Mouse (Mus musculus): ENCODE data around the gene Mapkapk2.
"Not testable (repeated sequence)": the region's sequence is repeated elsewhere in the genome, so short reads cannot be mapped to it uniquely, and the experiment has no call there.

The Mapkapk2 gene

GRCm38 (mm10) chr1:131097700-131098094, at the start of gene Mapkapk2:
Mapkapk2 (minus strand) TSS chr1:131097826.
- peak; percentile 85 to 87 for DNase-seq (ENCODE audit: low spot score in 2 of 2)

DNA sequence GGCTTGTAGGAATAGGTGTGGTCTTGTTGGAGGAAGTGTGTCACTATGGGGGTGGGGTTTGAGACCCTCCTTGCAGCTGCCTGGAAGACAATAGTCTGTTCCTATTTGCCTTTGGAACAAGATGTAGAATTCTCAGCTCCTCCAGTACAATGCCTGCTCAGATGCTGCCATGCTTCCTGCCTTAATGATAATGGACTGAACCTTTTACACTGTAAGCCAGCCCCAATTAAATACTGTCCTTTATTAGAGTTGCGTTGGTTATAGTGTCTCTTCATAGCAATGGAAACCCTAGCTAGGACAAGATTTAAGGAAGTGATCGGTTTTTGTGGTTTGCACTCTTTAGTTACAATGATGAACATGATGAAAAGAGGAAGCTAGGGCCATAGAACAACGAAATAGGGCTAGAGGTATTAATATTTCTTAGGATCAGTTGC, 48.6 kb upstream of the Mapkapk2 start:
- no peak for DNase-seq (ENCODE audit: low spot score in 2 of 2)

DNA sequence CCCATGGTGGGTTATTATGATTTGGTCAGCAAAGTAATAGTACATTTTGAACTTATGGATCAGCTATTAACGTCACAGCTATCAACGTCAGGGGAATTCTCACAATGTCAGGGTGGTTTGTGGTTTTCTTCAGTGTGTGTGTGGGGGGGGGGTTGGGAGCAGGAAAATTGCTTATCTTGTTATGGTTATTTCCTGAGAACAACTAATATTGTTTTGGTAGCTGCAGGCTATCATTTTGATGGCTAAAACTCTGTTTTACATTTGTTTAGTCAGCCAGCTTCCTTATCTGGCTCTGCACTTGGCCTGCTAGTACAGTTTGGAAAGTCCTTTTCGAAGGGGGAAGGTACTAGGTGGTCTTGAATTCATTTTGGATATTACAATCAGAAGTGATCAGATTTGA, 47.6 kb upstream of the Mapkapk2 start:
- DNase-seq (ENCODE audit: low spot score in 2 of 2), result not testable (repeated sequence)

DNA sequence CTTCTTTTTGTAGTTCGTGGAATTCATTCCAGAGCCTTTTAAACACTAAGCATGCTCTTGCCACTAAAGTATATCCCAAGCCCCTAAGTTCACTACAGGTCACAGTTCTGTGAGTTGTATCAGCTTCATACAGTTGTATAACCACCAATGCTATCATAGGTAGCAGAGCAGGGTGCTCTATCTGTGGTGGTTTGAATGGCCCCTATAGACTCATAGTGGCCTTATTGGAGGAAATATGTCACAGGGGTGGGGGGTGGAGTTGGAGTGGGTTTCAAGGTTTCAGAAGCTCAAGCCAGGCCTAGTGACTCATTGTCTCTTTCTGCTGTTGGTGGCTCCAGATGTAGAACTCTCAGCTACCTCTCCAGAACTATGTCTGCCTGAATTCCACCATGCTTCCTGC, 44.8 kb upstream of the Mapkapk2 start:
- no peak for DNase-seq (ENCODE audit: low spot score in 2 of 2)

- DNase-seq (ENCODE audit: low spot score in 2 of 2), result no peak
Observed at GRCm38 (mm10) chr1:131141449-131141848, 43.8 kb upstream of the Mapkapk2 start.

GRCm38 (mm10) chr1:131139102-131140095, 41.8 kb upstream of the Mapkapk2 start:
- no peak for DNase-seq (ENCODE audit: low spot score in 2 of 2)

- DNase-seq (ENCODE audit: low spot score in 2 of 2), result peak; percentile 87 to 92
Observed at GRCm38 (mm10) chr1:131138191-131139016, 40.8 kb upstream of the Mapkapk2 start, which contains the start of gene Dyrk3. Dyrk3 (minus strand) TSS chr1:131138340.

- no peak for DNase-seq (ENCODE audit: low spot score in 2 of 2)
Observed at GRCm38 (mm10) chr1:131137717-131138118, 40.1 kb upstream of the Mapkapk2 start.

- DNase-seq (ENCODE audit: low spot score in 2 of 2), result no peak
Observed at GRCm38 (mm10) chr1:131137111-131137510, 39.5 kb upstream of the Mapkapk2 start.

DNA sequence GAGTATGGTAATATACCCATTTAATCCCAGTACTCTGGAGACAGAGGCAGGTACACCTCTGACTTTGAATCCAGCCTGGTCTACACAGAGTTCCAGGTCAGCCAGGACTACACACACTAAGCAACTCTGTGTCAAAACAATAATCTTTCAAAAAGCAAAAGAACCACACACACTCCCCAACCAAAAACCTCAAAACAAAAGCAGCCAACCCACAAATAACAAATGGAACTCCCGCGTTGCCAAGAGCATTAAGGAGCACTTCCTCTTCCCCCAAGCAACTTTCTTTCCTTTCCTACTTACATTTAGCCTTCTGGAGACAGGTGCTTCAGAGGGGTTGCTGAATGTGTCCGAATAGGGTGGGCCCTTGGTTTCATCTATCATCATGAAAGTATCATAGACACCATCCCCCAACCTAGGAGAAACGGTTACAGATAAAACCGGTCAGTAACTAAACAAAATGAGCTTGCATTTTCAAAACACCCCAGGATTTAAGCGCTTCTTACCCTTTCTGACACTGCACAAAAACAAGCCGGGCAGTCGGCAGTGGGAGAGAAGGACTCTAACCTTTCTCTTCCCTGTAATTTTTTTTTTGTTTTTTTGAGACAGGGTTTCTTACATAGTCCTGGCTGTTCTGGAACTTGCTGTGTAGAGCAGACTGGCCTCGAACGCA, 38.5 kb upstream of the Mapkapk2 start:
- DNase-seq (ENCODE audit: low spot score in 2 of 2), result no peak

- no peak for DNase-seq (ENCODE audit: low spot score in 2 of 2)
Observed at GRCm38 (mm10) chr1:131134942-131135522, 37.4 kb upstream of the Mapkapk2 start.

- DNase-seq (ENCODE audit: low spot score in 2 of 2), result no peak
Observed at GRCm38 (mm10) chr1:131134231-131134630, 36.6 kb upstream of the Mapkapk2 start.

DNA sequence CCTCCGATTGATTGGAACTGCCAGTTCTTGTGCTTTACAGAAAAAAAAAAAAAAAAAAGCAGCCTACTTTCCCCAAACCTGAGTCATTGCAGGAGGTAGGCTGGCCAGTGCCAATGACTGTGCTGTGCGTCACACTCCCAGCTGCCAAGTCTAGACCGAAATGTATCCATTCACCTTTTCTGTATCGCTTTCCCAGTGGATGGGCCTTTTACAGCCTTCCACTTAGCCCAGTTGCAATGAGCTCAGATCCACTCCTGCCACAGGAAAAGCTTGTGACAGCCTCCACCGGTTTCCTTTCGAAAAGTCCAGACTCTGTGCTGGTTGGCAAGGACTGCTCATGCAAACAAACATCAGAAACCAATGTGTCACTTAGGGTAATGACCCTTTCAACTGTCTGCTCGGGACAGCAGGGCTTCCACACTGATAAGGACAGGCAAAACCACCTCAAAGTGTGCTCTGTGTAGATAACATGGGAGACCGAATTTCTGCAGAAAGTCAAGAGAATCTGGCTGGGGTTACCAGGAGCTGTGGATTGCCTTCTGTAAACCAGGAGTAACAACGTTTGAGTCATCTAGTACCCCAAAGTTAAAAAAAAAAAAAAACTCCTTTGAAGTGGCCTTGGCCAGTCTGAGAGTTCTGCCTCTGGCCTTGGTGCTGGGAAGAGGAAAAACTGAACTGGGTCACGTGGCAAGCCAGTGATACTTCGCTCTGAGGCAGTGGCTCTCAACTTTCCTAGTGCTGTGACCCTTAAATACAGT, 28.5 kb upstream of the Mapkapk2 start:
- DNase-seq (ENCODE audit: low spot score in 2 of 2), result peak; percentile 52 to 63

DNA sequence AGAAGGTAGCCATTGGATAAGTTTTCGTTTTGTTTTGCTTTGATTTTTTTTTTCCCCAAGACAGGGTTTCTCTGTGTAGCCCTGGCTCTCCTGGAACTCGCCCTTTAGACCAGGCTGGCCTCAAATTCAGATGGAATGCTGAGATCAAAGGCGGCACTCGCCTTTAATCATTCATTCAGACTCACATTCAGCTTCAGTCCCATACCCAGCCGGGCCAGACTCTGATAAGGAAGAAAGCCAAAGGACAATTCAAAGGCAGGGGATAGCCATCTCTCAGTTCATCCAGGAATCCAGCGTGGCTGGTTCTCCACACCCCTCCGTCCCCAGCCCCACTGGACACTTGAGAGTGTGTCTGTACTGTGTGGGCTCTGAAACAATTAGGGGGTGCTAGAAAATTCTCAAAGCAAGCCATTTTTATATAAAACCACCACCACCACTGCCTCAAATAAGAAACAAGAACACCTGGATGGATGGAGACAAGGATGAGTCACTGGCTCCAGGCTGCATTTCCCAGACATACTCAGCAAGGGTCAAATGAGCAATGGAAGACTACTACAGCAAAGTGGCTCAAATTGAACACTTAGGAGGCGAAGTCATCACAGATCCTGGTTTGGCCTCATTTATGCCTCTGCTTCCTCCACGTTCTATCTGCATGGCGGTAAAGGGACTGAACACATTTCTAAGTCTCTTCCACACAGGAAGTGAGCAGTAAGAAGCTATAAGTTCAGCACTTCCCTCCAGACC, 26.1 kb upstream of the Mapkapk2 start:
- no peak for DNase-seq (ENCODE audit: low spot score in 2 of 2)

GRCm38 (mm10) chr1:131121987-131122386, 24.4 kb upstream of the Mapkapk2 start:
- DNase-seq (ENCODE audit: low spot score in 2 of 2), result no peak

DNA sequence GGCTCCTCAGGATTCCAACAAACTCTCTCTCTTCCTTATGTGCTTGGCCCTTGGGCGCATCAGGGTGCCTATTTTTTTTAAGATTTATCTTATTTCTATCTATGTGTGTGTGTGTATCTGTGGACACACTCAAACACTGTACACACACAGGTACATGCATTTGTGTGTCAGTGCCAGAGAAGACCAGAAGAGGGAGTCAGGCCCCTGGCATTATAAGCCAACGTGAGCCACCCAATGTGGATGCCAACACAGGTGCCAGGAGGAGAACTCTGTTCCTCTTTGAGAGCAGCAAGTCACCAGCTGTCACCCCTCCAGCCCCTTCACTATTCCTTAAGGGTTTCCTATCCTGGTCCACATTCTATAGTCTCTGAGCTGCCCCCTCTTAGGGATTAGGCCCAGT, 21.4 kb upstream of the Mapkapk2 start:
- DNase-seq (ENCODE audit: low spot score in 2 of 2), result no peak

DNA sequence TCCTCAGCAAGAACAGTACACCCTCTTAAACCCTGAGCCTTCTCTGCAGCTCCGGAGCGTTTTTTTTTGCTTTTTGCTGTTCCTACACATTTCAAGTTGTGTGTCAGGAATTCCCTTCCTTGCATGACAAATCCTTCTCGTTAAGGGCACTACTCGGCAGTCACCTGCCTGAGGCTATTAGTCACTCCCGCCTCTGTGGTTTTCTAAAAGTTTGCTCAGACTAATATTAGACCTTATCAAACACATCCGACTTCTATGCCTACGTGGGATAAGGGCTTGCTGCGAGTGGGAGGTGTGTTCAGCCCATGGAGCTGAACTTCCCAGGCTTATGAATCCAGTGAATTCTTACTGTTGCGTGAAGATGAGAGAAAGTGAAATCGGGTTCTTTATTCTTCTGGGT, 20.9 kb upstream of the Mapkapk2 start:
- DNase-seq (ENCODE audit: low spot score in 2 of 2), result no peak

GRCm38 (mm10) chr1:131116430-131117011, 18.9 kb upstream of the Mapkapk2 start:
- DNase-seq (ENCODE audit: low spot score in 2 of 2), result peak; percentile 71 to 89

DNA sequence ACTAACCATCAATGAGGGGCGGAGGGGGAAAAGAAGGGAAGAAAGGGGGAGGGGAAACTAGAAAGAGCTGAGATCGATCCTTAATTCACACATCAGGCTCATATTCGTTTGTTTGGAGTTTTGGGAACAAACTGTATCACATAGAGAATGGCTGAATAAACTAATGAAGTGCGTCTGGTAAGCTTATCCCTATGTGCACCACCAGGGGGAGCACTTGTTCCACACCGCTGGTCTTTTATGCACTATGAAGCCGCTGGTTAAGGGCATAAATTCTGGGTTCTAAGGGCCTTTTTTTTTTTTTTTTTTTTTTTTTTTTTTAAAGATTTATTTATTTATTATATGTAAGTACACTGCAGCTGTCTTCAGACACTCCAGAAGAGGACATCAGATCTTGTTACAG, 18.3 kb upstream of the Mapkapk2 start:
- peak in 1 of 2 experiments; percentile 65 for DNase-seq (ENCODE audit: low spot score in 2 of 2)

DNA sequence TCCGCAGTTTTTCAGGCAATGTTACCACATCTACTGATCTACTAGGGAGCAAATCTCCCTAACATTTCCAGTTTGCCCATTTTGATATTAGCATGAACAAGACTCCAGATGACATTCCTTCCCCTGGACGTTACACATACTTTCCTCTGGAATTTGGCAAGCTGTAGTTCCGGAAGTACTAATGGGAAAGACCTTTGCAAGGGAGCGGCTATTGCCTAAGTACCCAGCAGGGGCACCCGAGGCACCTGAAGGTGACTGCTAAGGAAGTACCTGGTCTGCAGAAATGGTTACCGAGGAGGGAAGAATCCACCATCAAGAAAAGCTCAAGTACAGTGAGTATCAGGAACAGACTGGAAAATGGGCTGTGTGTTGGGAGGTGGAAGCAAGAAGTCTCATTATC, 14.9 kb upstream of the Mapkapk2 start:
- DNase-seq (ENCODE audit: low spot score in 2 of 2), result no peak

Data from frontal cortex, postnatal 36 days (tissue).